Mouse (Mus musculus) B cell, adult 67 days (primary cell): Measurements from ENCODE around the gene Myl12a. TPM values are rescaled to one million over a fixed set of nuclear protein-coding genes. Genes with fewer than 3 reads are reported as not detected.

ENCODE experiments used
- total RNA-seq, 2 experiments: library from RNA; stranded (reverse); gene quantifications; 4 replicates each; pipeline ENCODE4 v1.2.4; 2023

Myl12a gene
- 100 to 1,000 TPM; 246 to 263 TPM for total RNA-seq

GRCm38 (mm10) chr17:71002744-71003094, at the start of gene Myl12a:
Gene Myl12a (minus strand): TSS chr17:71002878.

GRCm38 (mm10) chr17:71002081-71002743, 466 bp downstream of the Myl12a start, which contains the start of gene Myom1:
Gene Myom1 (plus strand): TSS chr17:71002633.

Other genes with a start within 250 kb of the Myl12a start
- gene Tgif1, start 149.3 kb downstream of the Myl12a start, total RNA-seq, result 100 to 1,000 TPM; 198 to 272 TPM
- 1 to 10 TPM in 1 of 2 experiments, under 1 TPM in 1; 0.55 to 1.2 TPM for gene Myom1, start 245 bp downstream of the Myl12a start, total RNA-seq
- gene Lpin2, start 179.7 kb upstream of the Myl12a start, total RNA-seq, result 100 to 1,000 TPM; 105 to 108 TPM